Mouse (Mus musculus) gastrocnemius, postnatal 14 days (tissue): ENCODE measurements around the gene Rnf145. TPM values are rescaled to one million over a fixed set of nuclear protein-coding genes. Genes with fewer than 3 reads are reported as not detected.
"Not testable (repeated sequence)": the region's sequence is repeated elsewhere in the genome, so short reads cannot be mapped to it uniquely, and the experiment has no call there.

ENCODE experiments used
- DNase-seq: peaks from one replicate; pipeline ENCODE4 v3.0.0; 2021; ENCODE audit warnings: mixed read lengths
- intact Hi-C: fragments of 180-260 bp; cut with DNase I; formaldehyde crosslinking; loops from one replicate; pipeline ENCODE4 v1.15.1; 2025; ENCODE audit warnings: low total_unique reads
- total RNA-seq, 2 experiments: library from RNA; stranded (reverse); gene quantifications; 2 replicates each; pipeline ENCODE4 v1.2.3; 2021

Rnf145 gene
- total RNA-seq, 2 experiments from 2014 or later, result 11.1 to 15.0 TPM

GRCm38 (mm10) chr11:44549511-44550278 is 30.9 kb downstream of the Rnf145 start:
- intact Hi-C loops, result no loop called here

GRCm38 (mm10) chr11:44550996-44551395 is 32.2 kb downstream of the Rnf145 start:
- no peak for DNase-seq
- intact Hi-C loops, result no loop called here

More at GRCm38 (mm10) chr11:44549511-44550278, 30.9 kb downstream of the Rnf145 start:
- DNase-seq, result no peak

- no peak for DNase-seq
- intact Hi-C loops, result no loop called here
Measured at GRCm38 (mm10) chr11:44554339-44554738, 35.6 kb downstream of the Rnf145 start.

DNA sequence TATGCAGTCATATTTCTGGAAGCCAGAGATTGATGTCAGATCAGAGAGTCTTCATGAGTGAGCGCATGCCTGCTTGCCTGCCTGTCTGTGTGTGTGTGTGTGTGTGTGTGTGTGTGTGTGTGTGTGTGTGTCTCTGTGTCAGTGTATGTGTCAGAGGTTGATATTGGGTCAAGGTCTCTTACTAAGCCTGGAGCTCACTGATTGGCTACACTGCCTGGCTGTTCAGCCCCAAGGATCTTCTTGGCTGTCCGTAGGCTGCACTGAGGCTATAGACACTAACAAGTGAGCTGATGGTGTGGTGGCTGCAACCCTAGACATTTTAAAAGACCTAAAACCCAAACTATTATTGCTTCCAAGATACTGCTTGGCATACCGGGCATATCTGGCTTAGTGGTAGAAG is 39.8 kb downstream of the Rnf145 start:
- DNase-seq, result no peak
- intact Hi-C loops, result no loop called here

- intact Hi-C loops, result no loop called here
- DNase-seq, result no peak
Measured at GRCm38 (mm10) chr11:44559466-44559865, 40.7 kb downstream of the Rnf145 start.

GRCm38 (mm10) chr11:44560396-44560795 is 41.6 kb downstream of the Rnf145 start:
- DNase-seq, result no peak
- intact Hi-C loops, result no loop called here

DNA sequence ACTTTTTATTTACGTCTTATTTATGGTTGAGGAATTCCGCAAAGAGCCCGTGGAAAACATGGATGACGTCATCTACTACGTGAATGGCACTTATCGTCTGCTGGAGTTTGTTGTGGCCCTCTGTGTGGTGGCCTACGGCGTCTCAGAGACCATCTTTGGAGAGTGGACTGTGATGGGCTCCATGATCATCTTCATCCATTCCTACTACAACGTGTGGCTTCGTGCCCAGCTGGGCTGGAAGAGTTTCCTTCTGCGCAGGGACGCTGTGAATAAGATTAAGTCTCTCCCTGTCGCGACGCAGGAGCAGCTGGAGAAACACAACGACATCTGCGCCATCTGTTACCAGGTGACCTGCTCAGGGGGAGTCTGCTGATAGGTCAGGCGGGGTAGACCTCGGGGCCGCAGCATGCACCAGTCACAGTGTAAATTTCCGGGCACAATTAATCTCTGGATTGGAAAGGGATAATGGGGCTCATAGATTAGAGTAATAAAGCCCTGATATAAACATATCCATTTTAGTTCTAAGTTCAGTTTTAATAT is 42.8 kb downstream of the Rnf145 start:
- intact Hi-C loops, result no loop called here
- no peak for DNase-seq

DNA sequence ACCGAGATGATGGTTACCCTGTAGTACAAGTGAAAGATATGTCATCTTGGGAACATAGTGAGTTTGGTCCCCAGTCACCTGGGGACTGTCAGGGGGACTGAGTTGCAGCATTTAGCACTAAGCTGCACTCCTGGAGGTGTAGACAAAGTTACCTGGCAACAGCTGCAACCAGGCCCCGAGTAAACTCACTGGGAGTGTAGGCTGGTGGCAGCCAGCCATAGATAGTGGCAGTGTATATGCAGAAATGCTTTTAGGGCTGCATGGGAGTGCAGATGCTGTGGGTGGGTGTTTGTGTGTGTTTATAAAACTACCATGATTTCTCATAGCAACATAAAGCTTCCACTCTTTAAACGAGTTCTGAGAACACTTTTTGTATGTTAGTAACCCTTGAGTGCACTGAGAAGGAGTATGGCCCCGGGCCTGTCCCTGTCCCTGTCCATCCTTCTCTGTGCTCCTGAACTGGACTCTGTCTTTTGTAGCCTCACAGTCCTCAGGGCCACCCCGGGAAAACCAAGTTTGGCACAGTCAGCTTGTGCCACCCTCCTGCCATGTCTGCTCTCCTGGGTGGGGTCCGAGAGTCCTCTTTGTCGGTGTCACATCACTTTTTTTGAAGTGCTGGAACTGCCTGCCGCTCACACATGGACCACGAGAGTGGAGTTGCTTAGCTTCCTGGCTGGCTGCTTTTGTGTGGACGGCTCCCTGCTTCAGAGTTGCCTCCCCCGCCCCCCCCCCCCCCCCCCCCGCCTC is 43.8 kb downstream of the Rnf145 start:
- no peak for DNase-seq
- intact Hi-C loops, result no loop called here

GRCm38 (mm10) chr11:44564245-44564864 is 45.6 kb downstream of the Rnf145 start:
- intact Hi-C loops, result no loop called here
- no peak for DNase-seq

GRCm38 (mm10) chr11:44564940-44565339 is 46.2 kb downstream of the Rnf145 start:
- intact Hi-C loops, result no loop called here

GRCm38 (mm10) chr11:44570336-44570735 is 51.6 kb downstream of the Rnf145 start:
- intact Hi-C loops, DNase-seq: not testable (repeated sequence)

More at GRCm38 (mm10) chr11:44564940-44565339, 46.2 kb downstream of the Rnf145 start:
- DNase-seq, result no peak

DNA sequence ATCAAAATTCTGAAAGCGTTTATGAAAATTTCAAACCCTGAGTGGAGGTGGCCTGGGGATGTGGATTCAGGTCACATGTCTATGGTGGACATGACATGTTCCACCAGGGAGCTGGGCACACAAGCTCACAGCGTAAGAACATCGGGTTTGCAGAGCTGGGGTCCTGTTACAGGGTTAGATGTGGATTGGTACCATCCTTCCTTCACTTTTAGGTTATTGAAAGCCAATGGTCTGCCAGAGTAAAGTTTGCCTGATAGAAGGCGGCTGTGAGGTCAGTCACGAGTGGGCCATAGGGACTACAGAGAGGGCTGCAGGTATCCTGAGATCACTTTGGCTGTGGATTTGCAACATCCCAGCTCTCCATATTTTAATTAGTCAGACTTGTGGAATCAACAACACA is 54.0 kb downstream of the Rnf145 start:
- DNase-seq, result no peak
- intact Hi-C loops, result no loop called here

DNA sequence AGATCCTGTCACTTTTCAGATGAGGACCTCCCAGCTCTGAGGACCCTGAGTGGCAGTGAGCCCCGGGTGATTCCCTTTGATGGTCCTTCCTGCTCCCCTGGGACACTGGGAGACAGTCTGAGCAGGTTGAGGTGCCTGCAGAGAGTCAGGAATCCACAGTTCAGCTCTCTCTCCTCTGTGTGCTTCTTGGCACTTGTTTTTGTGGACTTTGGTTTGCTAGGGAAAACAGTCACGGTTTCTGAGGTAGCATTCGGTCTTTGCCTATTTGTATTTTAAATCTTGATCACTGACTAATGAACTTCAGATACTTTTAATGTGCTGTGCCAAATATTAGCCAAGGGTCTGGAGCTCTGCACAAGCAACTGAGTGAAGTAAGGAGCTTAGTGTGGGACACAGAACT is 54.6 kb downstream of the Rnf145 start:
- intact Hi-C loops, result no loop called here
- DNase-seq, result no peak

DNA sequence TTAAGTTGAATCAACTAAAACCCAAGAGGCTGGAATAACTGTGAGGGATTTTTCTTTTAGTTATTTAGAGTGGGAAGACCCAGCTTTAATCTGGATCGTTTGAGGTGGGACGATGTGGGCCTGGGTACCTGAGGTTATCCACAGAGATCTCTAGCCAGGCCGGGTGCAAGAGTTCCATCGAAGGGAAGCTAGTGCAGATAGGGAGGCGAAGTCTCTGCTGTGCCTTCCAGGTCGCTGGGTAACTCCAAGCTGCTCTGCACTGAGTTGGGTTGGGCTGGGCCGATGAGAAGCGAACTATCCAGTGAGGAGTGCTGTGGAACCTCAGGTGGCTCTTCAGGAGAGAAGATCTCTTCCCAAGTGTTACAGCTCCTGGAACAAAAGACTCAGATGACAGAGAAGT is 55.6 kb downstream of the Rnf145 start:
- DNase-seq, result no peak
- intact Hi-C loops, result no loop called here

DNA sequence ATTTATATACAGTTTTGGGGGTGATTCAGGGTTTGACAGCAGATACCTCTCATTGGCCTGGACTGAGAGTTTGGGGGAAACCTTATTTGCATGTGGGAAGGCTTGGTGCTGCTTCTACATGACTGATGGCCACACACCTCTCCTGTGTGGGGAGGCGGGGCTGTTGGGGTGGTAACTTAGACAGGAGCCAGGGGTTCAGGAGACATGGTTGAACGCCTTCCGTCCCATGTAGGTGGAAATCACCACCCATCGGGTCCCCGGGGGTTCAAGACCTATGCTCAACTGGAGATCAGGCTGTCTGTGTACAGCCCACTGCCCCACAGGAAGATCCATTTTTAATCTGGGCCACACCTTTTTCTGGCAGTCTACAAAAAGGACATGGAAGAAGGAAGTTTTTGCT is 56.1 kb downstream of the Rnf145 start:
- no peak for DNase-seq
- intact Hi-C loops, result no loop called here

DNA sequence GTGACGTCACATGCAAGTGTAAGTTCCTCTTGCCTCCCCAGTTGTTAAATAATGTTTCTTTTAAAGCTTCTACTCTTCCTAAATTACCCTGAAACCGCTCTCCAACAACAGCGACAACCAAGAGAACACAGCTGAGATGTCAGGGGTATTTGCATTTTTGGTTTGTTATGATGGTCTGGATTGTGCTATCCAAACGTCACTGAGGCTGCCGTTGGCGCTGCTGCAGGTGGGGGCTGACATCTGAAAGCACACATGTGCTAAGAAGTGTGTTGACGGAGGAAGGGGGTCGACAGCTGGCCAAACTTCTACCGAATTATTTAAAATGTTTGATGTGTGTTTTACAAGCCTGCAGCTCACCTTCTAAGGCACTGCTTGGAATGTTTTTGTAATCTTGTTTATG is 59.1 kb downstream of the Rnf145 start:
- intact Hi-C loops, result no loop called here
- DNase-seq, result no peak

DNA sequence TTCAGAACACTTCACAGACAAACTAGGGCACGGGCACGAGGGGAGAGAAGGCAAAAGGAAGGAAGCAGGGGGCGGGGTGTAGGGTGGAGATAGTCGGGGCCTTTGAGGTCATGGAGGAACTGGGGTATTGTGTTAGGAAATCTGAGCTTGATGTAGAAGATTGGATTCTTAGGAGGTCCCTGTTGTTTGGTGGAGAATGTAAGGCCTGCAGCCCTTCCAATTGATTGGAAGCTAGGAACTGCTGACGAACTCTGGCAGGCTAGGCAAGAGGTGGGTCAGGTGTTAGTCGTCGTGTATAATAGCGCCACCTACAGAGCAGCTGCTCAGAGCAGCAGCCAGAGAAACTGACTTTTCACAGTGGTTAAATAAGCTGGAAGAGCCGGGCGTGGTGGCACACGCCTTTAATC is 62.5 kb downstream of the Rnf145 start:
- DNase-seq, result peak; percentile 18
- intact Hi-C loops, result no loop called here

DNA sequence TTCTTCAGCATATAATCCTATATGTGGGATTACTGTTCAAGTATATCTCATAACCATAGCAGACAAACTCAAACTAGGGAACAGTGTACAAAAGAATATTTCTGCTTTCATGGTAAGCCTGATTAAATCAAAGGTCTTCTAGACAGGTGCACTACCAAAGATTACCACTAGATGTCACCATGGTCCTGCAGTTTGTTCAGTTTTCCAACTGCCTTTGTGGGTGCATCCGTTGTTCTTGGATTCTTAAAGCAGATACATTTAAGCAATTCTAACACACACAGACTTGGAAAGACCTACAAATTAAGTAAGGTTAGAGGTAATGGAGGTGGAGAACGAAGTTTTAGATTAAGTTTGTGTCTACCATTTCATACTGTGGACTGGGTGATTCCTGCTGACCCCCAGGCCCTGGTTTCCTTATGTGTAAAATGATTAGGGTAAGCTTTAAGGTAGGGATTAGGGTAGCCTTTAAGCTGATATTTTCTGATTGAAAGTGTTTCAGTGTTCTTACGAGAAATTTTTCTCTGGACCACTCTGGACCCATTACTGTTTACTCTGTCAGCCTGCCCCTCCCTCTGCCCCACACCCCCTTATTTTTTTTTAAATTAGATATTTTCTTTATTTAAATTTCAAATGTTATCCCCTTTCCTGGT is 67.4 kb downstream of the Rnf145 start:
- peak; percentile 25 for DNase-seq
- intact Hi-C loops, result no loop called here

GRCm38 (mm10) chr11:44593016-44593415 is 74.3 kb downstream of the Rnf145 start:
- intact Hi-C loops, result loop anchor here (10.0 kb wide), 1 partner anchor 1292 kb away; no protein-coding TSS in a partner anchor
- no peak for DNase-seq

DNA sequence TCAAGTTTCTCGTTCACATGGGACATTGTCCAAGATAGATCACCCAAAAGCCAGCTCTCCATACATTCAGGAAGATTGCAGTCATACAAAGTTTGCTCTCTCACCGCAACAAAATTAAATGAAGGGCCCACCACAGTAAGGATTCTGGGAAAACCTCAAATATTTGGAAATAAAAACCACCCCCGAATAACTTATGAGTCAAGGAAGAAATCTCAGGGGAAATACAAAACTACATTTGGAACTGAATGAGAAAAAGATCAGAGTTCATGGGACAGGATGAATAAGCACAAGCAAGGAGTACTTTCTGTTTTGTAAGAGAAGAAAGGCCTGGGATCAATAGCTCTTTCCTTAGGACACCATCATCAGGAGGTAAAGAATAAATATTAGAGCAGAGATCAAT is 76.0 kb downstream of the Rnf145 start:
- intact Hi-C loops, result loop anchor here (10.0 kb wide), 1 partner anchor 1290 kb away; no protein-coding TSS in a partner anchor
- no peak for DNase-seq
